Mouse (Mus musculus) cerebellum, adult 9-10 months (tissue): Measurements from ENCODE around the gene 4933425L06Rik.

Experiments used
- DNase-seq: peaks from one replicate; pipeline ENCODE4 v3.0.0; 2022

4933425L06Rik gene

DNA sequence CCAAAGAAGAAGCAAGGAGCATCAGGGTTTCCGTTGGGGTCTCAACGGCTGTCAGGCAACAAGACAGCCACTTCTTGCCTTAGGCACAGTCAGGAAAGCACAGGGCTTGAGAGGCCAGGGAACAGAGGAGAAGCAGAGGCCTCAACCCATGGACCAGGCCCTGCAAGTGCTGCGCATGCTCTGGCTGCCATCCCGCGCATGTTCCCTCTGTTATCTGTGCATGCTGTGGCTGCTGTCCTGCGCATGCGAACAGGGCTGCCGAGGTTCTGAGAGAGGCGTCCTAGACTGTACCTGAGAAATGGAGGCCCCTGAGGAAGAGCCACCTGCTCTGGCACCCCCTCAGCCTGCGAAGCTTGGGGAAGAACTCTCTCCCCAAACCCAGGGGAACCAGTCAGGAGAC is at the start of gene 4933425L06Rik:
TSS of gene 4933425L06Rik (plus strand) at position 261 of the 400 bp plus-strand sequence.
- no peak for DNase-seq

DNA sequence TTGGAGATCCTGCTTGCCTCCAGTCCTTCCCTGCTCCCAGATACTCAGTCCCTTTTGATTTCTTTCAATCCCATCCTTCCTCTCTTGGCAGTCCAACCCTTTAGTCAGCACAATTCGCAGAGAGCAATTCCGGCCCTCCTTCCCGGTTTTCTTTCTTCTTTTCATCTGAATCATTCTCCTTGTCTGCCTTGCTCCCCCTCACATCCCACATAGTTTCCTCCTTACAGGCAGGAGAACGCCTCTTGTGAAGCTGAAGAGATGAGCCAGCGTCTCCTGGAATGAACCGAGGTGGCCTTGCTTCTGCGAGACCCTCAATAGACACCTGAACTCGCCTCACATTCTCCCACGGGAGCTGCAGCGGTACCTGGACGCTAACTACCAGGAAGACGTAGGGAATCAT is 44.1 kb upstream of the 4933425L06Rik start:
- no peak for DNase-seq

GRCm38 (mm10) chr13:105038334-105038733 is 43.6 kb upstream of the 4933425L06Rik start:
- DNase-seq = no peak

GRCm38 (mm10) chr13:105043882-105044281 is 38.0 kb upstream of the 4933425L06Rik start:
- DNase-seq = peak; percentile 60

DNA sequence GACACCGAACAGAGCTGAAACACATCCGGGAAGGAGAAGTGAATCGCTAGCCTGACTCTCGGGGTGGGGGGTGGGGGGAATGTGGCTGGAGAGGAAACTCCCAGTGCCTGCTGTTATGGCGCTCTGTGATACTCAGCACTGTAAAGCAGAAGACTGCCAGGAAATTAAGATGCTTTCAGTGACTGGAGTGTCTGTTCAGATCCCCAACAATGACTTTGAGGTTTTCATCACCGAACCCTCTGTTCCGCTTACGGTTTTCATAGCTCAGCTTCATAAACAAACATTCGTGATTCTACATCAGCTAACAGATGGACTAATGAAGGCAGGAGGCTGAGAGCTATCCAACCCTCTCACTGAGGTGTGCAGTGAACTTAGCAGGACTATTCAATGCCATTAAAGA is 34.5 kb upstream of the 4933425L06Rik start:
- peak; percentile 64 for DNase-seq

GRCm38 (mm10) chr13:105048662-105049061 is 33.3 kb upstream of the 4933425L06Rik start:
- peak; percentile 41 for DNase-seq

DNA sequence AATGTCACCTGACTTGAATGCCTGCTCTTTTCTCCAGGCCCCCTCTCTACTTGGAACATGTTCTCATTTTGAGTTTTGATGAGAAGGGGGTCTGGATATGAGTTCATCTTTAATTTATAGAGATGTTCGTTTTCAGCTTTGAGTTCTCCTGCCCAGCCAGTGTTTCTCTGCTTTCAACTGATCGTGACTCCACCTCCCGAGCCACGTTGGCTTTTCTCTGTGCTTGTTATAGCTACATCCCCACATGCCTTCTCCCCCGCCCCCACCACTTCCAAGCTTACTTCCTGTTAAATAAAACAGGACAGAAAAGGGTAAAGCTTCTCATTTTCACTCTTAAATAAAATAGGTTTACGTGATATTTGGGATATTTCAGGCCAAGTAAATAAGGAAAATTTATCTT is 30.5 kb upstream of the 4933425L06Rik start:
- DNase-seq = peak; percentile 27

DNA sequence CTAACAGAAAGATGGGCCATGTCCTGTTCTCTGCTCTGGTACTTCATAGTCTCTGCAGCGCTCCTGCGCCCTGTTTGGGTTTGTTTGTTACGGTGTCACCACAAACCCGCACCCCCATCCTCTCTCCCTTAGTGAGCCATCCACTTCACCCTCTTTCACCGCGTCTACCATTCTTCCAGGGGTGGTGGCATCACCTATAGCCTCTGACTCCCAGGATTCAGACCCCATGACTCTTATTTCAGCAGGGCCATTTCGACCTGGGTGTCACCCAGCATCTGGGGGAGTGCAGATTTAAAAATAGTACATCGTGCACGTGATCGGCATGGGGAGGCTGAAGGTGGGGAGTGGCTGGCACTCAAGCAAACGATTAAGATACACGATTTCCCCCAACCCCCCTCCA is 28.3 kb upstream of the 4933425L06Rik start:
- peak; percentile 62 for DNase-seq

DNA sequence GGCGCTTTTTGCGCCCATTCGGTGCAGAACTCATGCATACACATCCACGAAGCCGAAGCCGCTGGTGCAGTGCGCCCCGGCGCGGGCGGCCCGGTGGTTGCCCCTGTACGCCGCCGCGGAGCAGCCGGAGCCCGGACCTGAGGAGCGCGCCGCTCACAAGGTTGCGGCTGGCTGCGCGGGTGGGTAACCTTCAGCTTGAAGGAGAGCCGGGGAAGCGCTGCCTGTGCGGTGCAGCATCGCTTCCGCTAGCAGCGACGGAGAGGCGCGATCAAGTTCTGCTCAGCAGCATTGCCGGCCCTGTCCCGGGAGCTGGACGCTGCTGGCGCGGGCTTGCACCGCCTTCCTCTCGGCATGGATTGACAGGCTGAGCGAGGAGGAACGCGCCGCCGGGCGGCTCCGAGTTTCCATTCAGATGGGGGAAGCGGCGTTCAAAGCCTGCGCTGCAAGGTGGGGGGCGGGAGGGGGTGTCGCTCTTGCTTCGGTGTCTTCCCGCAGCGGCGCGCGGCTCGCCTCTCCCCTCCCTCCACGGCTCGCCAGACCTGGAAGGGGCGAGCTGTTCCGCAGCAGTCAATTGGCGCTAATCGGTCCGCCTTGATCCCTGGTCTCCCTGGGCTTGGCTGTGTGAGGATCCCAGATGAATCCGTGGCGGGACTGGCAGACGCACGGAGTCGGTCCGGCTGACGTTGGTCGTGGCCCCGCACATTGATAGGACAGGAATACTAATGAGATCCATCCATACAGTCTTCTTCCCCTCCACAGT is 27.6 kb upstream of the 4933425L06Rik start, which contains the start of gene Rgs7bp:
TSS of gene Rgs7bp (minus strand) at position 750 of the 760 bp plus-strand sequence.
- peak; percentile 89 for DNase-seq

- no peak for DNase-seq
Observed at GRCm38 (mm10) chr13:105054941-105055309, 27.0 kb upstream of the 4933425L06Rik start.

GRCm38 (mm10) chr13:105055374-105055773 is 26.5 kb upstream of the 4933425L06Rik start:
- peak; percentile 39 for DNase-seq

DNA sequence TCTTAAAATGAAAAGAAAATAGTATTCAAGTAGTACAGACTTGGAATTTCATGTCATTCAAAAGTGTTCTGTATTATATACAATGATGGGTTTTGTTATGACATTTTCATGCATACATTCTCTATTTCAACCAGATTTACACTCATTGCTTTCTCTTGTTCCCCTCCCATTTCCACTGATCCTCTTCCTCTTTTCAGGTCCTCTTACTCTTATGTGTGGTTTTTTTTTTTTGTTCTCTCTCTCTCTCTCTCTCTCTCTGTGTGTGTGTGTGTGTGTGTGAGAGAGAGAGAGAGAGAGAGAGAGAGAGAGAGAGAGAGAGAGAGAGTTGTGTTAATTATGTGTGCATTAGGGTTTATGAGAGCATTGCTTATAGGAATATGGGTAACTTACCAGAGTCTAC is 15.8 kb upstream of the 4933425L06Rik start:
- DNase-seq = no peak

DNA sequence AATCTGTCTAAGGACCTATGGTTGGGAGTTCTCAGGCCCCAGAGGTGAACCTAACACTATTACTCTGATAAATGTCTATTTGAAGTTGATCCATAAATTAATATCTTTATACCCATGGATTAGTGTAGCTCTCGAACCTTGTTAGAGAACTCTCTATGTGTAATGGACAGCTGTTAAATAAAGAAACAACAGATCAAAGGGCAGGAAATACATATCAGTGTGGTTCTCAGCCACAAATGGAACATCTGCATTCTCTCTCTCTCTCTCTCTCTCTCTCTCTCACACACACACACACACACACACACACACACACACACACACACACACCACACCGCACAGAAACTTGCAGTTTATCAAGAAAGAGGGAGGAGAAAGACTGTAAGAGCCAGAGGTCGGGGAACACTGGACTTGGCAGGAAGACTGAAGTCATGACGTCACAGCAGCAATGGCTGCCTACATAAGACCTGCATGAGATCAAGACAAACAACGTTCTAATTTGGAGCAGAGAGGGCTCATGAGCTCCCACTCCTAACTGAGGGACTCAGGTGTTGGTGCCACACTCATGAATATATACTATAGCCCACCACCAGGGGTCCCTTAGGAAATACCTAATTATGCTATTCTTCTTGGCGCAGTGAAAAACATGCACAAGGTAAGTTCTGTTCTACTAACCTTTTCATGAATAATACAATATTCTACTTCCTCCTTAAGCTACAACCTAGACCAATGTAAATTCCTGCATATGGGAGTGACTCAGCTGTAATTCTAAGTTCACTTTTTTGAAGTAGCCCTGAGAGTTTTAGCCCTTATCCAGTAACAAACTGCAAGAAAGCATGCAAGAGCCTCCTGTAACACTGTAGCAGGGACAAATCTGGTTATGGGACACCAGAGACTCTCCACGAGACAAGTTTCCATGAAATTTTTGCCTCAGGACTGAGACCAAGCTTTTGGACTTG is 14.8 kb upstream of the 4933425L06Rik start:
- DNase-seq = no peak

GRCm38 (mm10) chr13:105089276-105089675 is 7.4 kb downstream of the 4933425L06Rik start:
- no peak for DNase-seq

DNA sequence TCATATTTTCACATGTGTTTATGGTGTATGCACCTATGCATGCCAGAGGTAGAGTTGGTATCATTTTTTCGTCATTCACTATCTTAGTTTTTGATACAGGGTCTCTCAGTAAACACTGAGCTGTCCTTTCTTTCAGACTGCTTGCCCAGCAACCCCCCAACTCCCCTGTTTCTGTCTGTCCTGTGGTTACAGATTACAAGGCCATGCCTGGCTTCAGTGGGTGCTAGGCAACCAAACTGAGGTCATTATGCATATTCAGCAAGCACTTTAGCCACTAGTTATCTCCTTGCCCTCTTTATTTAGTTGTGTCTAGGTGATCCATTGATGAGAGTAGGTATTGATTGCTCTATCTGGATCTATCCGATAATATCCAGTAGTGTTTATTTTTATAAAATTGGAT is 14.4 kb downstream of the 4933425L06Rik start:
- no peak for DNase-seq

- no peak for DNase-seq
Observed at GRCm38 (mm10) chr13:105100705-105101104, 18.8 kb downstream of the 4933425L06Rik start.

GRCm38 (mm10) chr13:105104385-105104784 is 22.5 kb downstream of the 4933425L06Rik start:
- no peak for DNase-seq

- DNase-seq = no peak
Observed at GRCm38 (mm10) chr13:105111599-105111998, 29.7 kb downstream of the 4933425L06Rik start.

- DNase-seq = no peak
Observed at GRCm38 (mm10) chr13:105121617-105122016, 39.7 kb downstream of the 4933425L06Rik start.

DNA sequence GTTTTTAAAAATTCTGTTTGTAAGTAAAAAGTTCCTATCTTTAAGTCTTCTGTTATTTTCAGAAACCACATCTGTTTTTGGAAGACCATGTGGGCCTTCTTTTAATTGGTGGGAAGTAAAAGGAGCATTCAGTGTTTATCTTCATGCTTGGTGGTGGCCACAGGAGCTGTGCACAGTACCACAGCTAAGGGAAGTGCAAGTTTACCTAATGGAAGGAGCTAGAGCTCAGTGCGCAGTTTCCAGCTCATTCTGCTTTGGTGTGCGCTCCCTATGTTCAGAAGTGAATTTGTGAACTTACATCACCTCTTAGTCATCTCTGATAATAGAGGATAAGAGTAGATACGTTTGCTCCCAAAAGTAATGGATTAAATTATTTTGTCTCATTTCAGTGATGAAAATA is 40.2 kb downstream of the 4933425L06Rik start:
- DNase-seq = no peak

DNA sequence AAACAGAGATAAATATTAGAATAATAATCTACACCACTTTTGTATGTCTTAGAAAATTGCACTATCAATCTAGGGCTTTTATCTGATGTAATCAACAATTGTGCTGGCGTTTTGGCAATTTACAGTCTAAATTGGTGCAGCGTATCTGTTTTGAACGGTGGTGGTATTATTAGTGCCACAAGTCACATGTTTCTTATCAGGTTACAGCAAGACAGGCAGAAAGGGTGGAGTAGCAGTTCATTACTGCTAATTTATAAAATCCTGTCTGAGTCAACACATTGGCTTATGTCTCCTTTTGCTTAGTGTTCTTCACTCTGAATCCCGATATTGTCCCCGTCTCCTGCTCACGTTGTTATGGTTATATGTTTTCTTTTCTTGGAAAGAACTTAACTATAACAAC is 48.2 kb downstream of the 4933425L06Rik start:
- no peak for DNase-seq

- DNase-seq = no peak
Observed at GRCm38 (mm10) chr13:105132370-105132769, 50.4 kb downstream of the 4933425L06Rik start.

- DNase-seq = no peak
Observed at GRCm38 (mm10) chr13:105132776-105133175, 50.9 kb downstream of the 4933425L06Rik start.

GRCm38 (mm10) chr13:105134397-105134796 is 52.5 kb downstream of the 4933425L06Rik start:
- no peak for DNase-seq
